Mouse (Mus musculus) cerebral cortex, adult 2 months (tissue): Measurements from ENCODE around the gene Olfr1034.

Experiments used
- WGBS: fragments of 180-500 bp; shearing (Covaris S2); methylation state at CpG from one replicate; pipeline ENCODE4 v1.1.7; 2018; 5-methylcytosine and 5-hydroxymethylcytosine counted together

Gene Olfr1034

GRCm38 (mm10) chr2:86045561-86045960 lies at the start of gene Olfr1034:
Gene Olfr1034, plus strand, starts transcription at chr2:86045861.

GRCm38 (mm10) chr2:86005240-86005639 lies 40.4 kb upstream of the Olfr1034 start, which contains the start of gene Olfr1032:
Gene Olfr1032, plus strand, starts transcription at chr2:86005540.
- WGBS = 86% methylated on average over 7 of the region's 7 CpGs

- WGBS = 4% methylated on average over 11 of the region's 11 CpGs
Measured at GRCm38 (mm10) chr2:86020406-86020805, 25.3 kb upstream of the Olfr1034 start, which contains the start of gene Olfr1033. Gene Olfr1033, plus strand, starts transcription at chr2:86020633.

GRCm38 (mm10) chr2:86021518-86021917 lies 24.1 kb upstream of the Olfr1034 start:
- WGBS = 66% methylated on average over 7 of the region's 9 CpGs

GRCm38 (mm10) chr2:86063766-86064165 lies 18.1 kb downstream of the Olfr1034 start:
- WGBS = 89% methylated on average over 2 of the region's 2 CpGs

GRCm38 (mm10) chr2:86070189-86070588 lies 24.5 kb downstream of the Olfr1034 start:
- WGBS = 94% methylated on average over 8 of the region's 8 CpGs

GRCm38 (mm10) chr2:86073692-86074091 lies 28.0 kb downstream of the Olfr1034 start, which contains the start of gene Olfr1036:
Gene Olfr1036, plus strand, starts transcription at chr2:86073992.

GRCm38 (mm10) chr2:86080478-86080877 lies 34.8 kb downstream of the Olfr1034 start:
- 89% methylated on average over 1 of the region's 1 CpGs for WGBS

GRCm38 (mm10) chr2:86087285-86087684 lies 41.6 kb downstream of the Olfr1034 start, which contains the start of gene Olfr1037:
Gene Olfr1037, minus strand, starts transcription at chr2:86087385.
- 87% methylated on average over 2 of the region's 2 CpGs for WGBS
